Mouse (Mus musculus): ENCODE results near the gene Eva1c.
A peak's percentile ranks its signal among the peaks of the same experiment; 100 is the strongest.

Eva1c gene

GRCm38 (mm10) chr16:90826457-90826856, at the start of gene Eva1c:
Gene Eva1c (plus strand): TSS chr16:90826719.
- DNase-seq (ENCODE audit: low spot score in 2 of 2) = no peak

- DNase-seq (ENCODE audit: low spot score in 2 of 2) = no peak
These were observed 46.7 kb upstream of the Eva1c start for GRCm38 (mm10) chr16:90779783-90780182.

GRCm38 (mm10) chr16:90783302-90783701, 43.2 kb upstream of the Eva1c start:
- no peak for DNase-seq (ENCODE audit: low spot score in 2 of 2)

- no peak for DNase-seq (ENCODE audit: low spot score in 2 of 2)
These were observed 41.3 kb upstream of the Eva1c start for GRCm38 (mm10) chr16:90785257-90785656.

- no peak for DNase-seq (ENCODE audit: low spot score in 2 of 2)
These were observed 37.9 kb upstream of the Eva1c start for GRCm38 (mm10) chr16:90788580-90788979.

- no peak for DNase-seq (ENCODE audit: low spot score in 2 of 2)
These were observed 35.6 kb upstream of the Eva1c start for GRCm38 (mm10) chr16:90790946-90791345.

- no peak for DNase-seq (ENCODE audit: low spot score in 2 of 2)
These were observed 34.5 kb upstream of the Eva1c start for GRCm38 (mm10) chr16:90792066-90792465.

GRCm38 (mm10) chr16:90792500-90792899, 34.0 kb upstream of the Eva1c start:
- DNase-seq (ENCODE audit: low spot score in 2 of 2) = no peak

- no peak for DNase-seq (ENCODE audit: low spot score in 2 of 2)
These were observed 31.8 kb upstream of the Eva1c start for GRCm38 (mm10) chr16:90794708-90795107.

GRCm38 (mm10) chr16:90798446-90798845, 28.1 kb upstream of the Eva1c start:
- no peak for DNase-seq (ENCODE audit: low spot score in 2 of 2)

- DNase-seq (ENCODE audit: low spot score in 2 of 2) = no peak
These were observed 27.7 kb upstream of the Eva1c start for GRCm38 (mm10) chr16:90798848-90799247.

- no peak for DNase-seq (ENCODE audit: low spot score in 2 of 2)
These were observed 26.7 kb upstream of the Eva1c start for GRCm38 (mm10) chr16:90799840-90800239.

- no peak for DNase-seq (ENCODE audit: low spot score in 2 of 2)
These were observed 25.3 kb upstream of the Eva1c start for GRCm38 (mm10) chr16:90801251-90801650.

GRCm38 (mm10) chr16:90801928-90802327, 24.6 kb upstream of the Eva1c start:
- no peak for DNase-seq (ENCODE audit: low spot score in 2 of 2)

- no peak for DNase-seq (ENCODE audit: low spot score in 2 of 2)
These were observed 22.1 kb upstream of the Eva1c start for GRCm38 (mm10) chr16:90804466-90804865.

GRCm38 (mm10) chr16:90809975-90810715, 16.4 kb upstream of the Eva1c start, which contains the start of gene Urb1:
Gene Urb1 (minus strand): TSS chr16:90810413.
- DNase-seq (ENCODE audit: low spot score in 2 of 2) = peak; percentile 99 to 100

GRCm38 (mm10) chr16:90810716-90811256, 15.7 kb upstream of the Eva1c start:
- no peak for DNase-seq (ENCODE audit: low spot score in 2 of 2)

- DNase-seq (ENCODE audit: low spot score in 2 of 2) = no peak
These were observed 14.4 kb upstream of the Eva1c start for GRCm38 (mm10) chr16:90812086-90812485.

GRCm38 (mm10) chr16:90820326-90820725, 6.2 kb upstream of the Eva1c start:
- DNase-seq (ENCODE audit: low spot score in 2 of 2) = no peak

- no peak for DNase-seq (ENCODE audit: low spot score in 2 of 2)
These were observed 5.3 kb upstream of the Eva1c start for GRCm38 (mm10) chr16:90821046-90821697.

- DNase-seq (ENCODE audit: low spot score in 2 of 2) = no peak
These were observed 4.1 kb upstream of the Eva1c start for GRCm38 (mm10) chr16:90822284-90822935.

- DNase-seq (ENCODE audit: low spot score in 2 of 2) = no peak
These were observed 3.5 kb upstream of the Eva1c start for GRCm38 (mm10) chr16:90822981-90823380.
